Mouse (Mus musculus): Measurements from ENCODE around the gene Tmub1. TPM values are rescaled to one million over a fixed set of nuclear protein-coding genes. Genes with fewer than 3 reads are reported as not detected.
A peak's percentile ranks its signal among the peaks of the same experiment; 100 is the strongest.

Tmub1 gene
- polyA plus RNA-seq, 1 experiment from 2014 or later, result 24.7 TPM

DNA sequence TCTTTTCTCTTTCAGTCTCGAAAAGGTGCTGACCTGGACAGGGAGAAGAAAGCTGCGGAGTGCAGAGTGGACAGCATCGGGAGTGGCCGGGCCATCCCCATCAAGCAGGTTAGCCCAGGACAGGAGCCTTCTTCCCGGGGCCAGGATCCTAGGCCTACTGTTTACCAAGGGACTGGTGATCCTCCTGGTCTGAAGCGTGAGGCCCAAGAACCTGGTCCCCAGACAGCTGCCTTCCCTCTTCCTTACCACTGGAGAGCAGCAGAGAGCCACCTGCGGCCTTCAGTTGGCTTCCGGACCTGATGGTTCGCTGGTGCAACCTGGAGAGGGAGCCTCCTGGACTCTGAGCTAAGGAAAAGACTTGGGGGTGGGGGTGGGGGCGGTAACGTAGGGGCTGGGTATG is 35.7 kb upstream of the Tmub1 start:
- ATAC-seq (replicated peaks; ENCODE audit: insufficient number of reproducible peaks, low FRiP score, low TSS enrichment, low read depth) (no peak), DNase-seq (ENCODE audit: low spot score) (peak; percentile 88)
- 15% methylated on average over 10 of the region's 11 CpGs for WGBS
- no peak overlapping the region for H3K9ac ChIP-seq (replicated peaks; ENCODE audit: low read length)
- no peak overlapping the region for H3K27ac ChIP-seq (replicated peaks; ENCODE audit: low read depth, low read length)
- no peaks in the 10 kb centered on the region for H3K27me3 ChIP-seq (ENCODE audit: control insufficient read depth, insufficient read depth, low read length)
- H3K36me3 ChIP-seq (replicated peaks; ENCODE audit: control insufficient read depth, insufficient read depth, low read depth, low read length), result peaks cover 8% of the 10 kb centered on the region
- no peaks in the 10 kb centered on the region for H3K9me3 ChIP-seq (replicated peaks; ENCODE audit: control insufficient read depth, low read length)
- no peak overlapping the region for H3K4me2 ChIP-seq (ENCODE audit: low read depth, low read length)
- no peak overlapping the region for H3K4me3 ChIP-seq (ENCODE audit: low read depth, low read length)
- peaks cover 12% of the 10 kb centered on the region for H3K4me1 ChIP-seq (ENCODE audit: control insufficient read depth, insufficient read depth, low read length)

DNA sequence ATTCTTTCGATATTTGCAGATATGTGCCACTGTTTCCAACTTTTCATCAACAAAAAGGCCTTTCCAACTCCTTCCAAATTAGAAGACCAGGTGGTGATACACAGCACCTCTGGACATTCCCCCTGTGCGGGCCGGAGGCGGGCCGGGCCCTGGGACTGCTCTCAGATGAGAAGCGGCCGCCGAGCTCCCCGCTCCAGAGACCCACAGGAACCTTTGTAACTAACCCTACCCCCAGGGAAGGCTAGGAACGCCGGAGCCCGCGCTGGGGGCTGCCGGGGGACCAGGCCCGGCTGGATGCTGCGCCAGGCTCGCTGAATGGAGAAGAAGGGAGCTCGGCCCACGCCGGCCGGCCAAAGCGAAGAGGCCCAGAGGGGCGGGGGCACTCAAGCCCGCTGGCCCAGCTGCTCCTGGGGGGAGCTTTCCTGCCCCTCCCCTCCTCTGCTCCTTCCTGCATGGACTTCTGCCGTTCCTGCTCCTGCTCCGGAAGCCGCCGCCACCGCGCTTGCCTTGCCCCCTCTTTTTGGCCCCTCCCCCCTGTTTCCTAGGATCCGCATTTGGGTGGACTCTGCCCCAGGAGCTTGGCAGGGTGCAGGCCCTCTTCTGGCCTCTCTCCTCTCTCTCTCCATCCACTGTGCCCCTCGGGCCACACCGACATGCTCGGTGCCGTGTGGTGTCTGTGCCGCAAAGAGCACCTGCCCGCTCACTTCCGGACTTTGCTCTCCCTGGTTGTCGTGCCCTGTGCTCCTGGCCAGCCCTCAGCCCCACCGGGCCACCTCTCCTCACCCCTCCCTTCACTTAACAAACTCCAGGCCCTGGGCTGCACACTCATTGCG is 34.8 kb upstream of the Tmub1 start:
- Histone ChIP-seq H3K4me3 (ENCODE audit: low read depth, low read length) (no peak overlapping the region), H3K4me2 (ENCODE audit: low read depth, low read length) (no peak overlapping the region), H3K36me3 (replicated peaks; ENCODE audit: control insufficient read depth, insufficient read depth, low read depth, low read length) (peaks cover 13% of the 10 kb centered on the region), H3K9ac (replicated peaks; ENCODE audit: low read length) (peak overlapping the region; percentile 10; the same call in 1 of the 2 replicates), H3K4me1 (ENCODE audit: control insufficient read depth, insufficient read depth, low read length) (peaks cover 12% of the 10 kb centered on the region), H3K9me3 (replicated peaks; ENCODE audit: control insufficient read depth, low read length) (no peaks in the 10 kb centered on the region), H3K27me3 (ENCODE audit: control insufficient read depth, insufficient read depth, low read length) (no peaks in the 10 kb centered on the region), H3K27ac (replicated peaks; ENCODE audit: low read depth, low read length) (no peak overlapping the region)
- DNase-seq (ENCODE audit: low spot score) (peak; percentile 40), ATAC-seq (replicated peaks; ENCODE audit: insufficient number of reproducible peaks, low FRiP score, low TSS enrichment, low read depth) (0 out of 2 replicates have a peak, but pooled peaks have one; percentile 4)
- 30% methylated on average over 41 of the region's 41 CpGs for WGBS

DNA sequence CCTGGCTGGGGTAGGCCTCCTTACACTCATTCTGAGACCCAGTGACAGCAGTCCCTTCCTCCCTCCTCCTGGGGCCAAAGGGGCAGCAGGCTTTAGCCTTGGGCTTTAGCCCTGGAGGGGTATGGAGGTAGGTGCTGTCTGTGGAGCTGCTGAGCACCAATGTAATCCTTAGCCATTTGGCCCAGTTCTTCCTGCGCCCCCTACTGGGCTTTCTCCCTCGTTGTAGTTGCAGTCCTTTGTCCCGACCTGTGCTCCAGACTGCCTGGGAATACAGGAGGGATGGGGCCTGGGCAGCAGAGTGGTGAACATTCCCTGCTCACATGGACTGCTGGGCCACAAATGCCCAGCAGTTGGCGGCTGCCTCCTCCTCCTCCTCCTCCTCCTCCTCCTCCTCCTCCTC is 34.0 kb upstream of the Tmub1 start:
- Histone ChIP-seq H3K4me2 (ENCODE audit: low read depth, low read length) (no peak overlapping the region), H3K27me3 (ENCODE audit: control insufficient read depth, insufficient read depth, low read length) (no peaks in the 10 kb centered on the region), H3K4me3 (ENCODE audit: low read depth, low read length) (no peak overlapping the region), H3K36me3 (replicated peaks; ENCODE audit: control insufficient read depth, insufficient read depth, low read depth, low read length) (peaks cover 13% of the 10 kb centered on the region), H3K9ac (replicated peaks; ENCODE audit: low read length) (no peak overlapping the region), H3K4me1 (ENCODE audit: control insufficient read depth, insufficient read depth, low read length) (peaks cover 12% of the 10 kb centered on the region), H3K27ac (replicated peaks; ENCODE audit: low read depth, low read length) (no peak overlapping the region), H3K9me3 (replicated peaks; ENCODE audit: control insufficient read depth, low read length) (no peaks in the 10 kb centered on the region)
- WGBS, result 0% methylated on average over 3 of the region's 4 CpGs
- DNase-seq (ENCODE audit: low spot score), result peak; percentile 88
- ATAC-seq (replicated peaks; ENCODE audit: insufficient number of reproducible peaks, low FRiP score, low TSS enrichment, low read depth), result peak; percentile 19

DNA sequence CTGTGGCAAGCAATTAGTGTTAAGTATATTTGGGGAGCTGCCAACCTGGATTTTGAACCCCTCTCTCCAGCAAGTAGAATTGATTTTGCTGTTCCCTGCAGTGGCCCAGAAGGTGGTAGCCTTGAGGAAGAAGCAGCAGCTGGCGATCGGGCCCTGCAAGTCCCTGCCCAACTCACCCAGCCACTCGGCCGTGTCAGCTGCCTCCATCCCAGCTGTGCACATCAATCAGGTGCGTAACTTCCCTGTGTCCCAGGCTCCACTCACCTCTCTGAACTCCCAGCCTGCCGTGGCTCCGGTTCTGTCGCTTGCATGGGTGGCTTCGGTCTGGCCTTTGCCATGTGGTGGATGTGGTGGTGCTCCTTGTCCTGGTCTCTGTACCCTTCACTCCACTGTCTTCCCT is 30.3 kb upstream of the Tmub1 start:
- Histone ChIP-seq H3K9ac (replicated peaks; ENCODE audit: low read length) (no peak overlapping the region), H3K4me3 (ENCODE audit: low read depth, low read length) (no peak overlapping the region), H3K27me3 (ENCODE audit: control insufficient read depth, insufficient read depth, low read length) (peaks cover 5% of the 10 kb centered on the region; the same call in 1 of the 2 replicates), H3K36me3 (replicated peaks; ENCODE audit: control insufficient read depth, insufficient read depth, low read depth, low read length) (peaks cover 9% of the 10 kb centered on the region), H3K4me1 (ENCODE audit: control insufficient read depth, insufficient read depth, low read length) (peaks cover 29% of the 10 kb centered on the region), H3K9me3 (replicated peaks; ENCODE audit: control insufficient read depth, low read length) (no peaks in the 10 kb centered on the region), H3K27ac (replicated peaks; ENCODE audit: low read depth, low read length) (no peak overlapping the region), H3K4me2 (ENCODE audit: low read depth, low read length) (no peak overlapping the region)
- WGBS, result 89% methylated on average over 9 of the region's 9 CpGs
- DNase-seq (ENCODE audit: low spot score), result no peak
- ATAC-seq (replicated peaks; ENCODE audit: insufficient number of reproducible peaks, low FRiP score, low TSS enrichment, low read depth), result no peak

DNA sequence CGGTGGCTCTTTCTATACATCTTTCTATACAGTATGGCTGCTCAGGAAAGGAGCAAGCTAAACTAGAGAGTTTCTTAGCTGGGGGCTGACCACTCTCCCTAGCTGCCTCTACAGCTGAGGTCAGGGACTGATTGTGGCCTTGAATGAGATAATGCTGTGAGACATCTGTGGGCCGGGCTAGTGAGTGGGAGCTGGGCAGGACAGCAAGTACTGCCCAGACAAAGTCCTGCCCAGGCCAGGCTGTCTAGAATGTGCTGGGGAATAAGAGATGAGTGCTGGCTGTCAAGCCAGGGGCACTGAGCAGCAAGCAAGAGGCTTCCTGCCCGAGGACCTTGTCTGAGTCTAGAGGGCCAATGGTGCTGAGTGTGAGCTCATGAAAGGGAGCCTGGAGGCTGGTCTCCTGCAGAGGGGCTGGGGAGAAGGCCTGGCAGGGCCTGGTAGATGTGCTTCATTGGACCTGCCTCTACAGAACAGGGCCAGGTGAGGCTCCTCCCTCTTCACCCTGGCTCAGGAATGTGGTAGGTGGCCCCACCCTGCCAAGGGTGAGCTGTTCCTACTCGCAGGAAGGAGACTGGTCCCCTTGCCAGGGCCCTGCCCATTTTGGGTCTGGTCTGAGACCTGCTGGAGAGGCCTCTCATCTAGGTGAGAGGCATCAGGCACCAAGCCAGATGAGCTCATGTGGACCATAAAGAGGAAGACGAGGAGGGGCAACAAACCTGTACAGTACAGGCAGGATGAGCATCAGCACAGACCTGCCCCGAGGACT is 28.0 kb upstream of the Tmub1 start:
- Histone ChIP-seq H3K27ac (replicated peaks; ENCODE audit: low read depth, low read length) (no peak overlapping the region), H3K36me3 (replicated peaks; ENCODE audit: control insufficient read depth, insufficient read depth, low read depth, low read length) (peaks cover 9% of the 10 kb centered on the region), H3K4me1 (ENCODE audit: control insufficient read depth, insufficient read depth, low read length) (peaks cover 20% of the 10 kb centered on the region), H3K4me2 (ENCODE audit: low read depth, low read length) (peak overlapping the region; percentile 89; the same call in 1 of the 2 replicates), H3K9ac (replicated peaks; ENCODE audit: low read length) (no peak overlapping the region; the same call in 1 of the 2 replicates), H3K9me3 (replicated peaks; ENCODE audit: control insufficient read depth, low read length) (no peaks in the 10 kb centered on the region), H3K27me3 (ENCODE audit: control insufficient read depth, insufficient read depth, low read length) (peaks cover 5% of the 10 kb centered on the region; the same call in 1 of the 2 replicates), H3K4me3 (ENCODE audit: low read depth, low read length) (peak overlapping the region; percentile 48; the same call in 1 of the 2 replicates)
- DNase-seq (ENCODE audit: low spot score) (no peak), ATAC-seq (replicated peaks; ENCODE audit: insufficient number of reproducible peaks, low FRiP score, low TSS enrichment, low read depth) (no peak)
- 64% methylated on average over 6 of the region's 6 CpGs for WGBS

DNA sequence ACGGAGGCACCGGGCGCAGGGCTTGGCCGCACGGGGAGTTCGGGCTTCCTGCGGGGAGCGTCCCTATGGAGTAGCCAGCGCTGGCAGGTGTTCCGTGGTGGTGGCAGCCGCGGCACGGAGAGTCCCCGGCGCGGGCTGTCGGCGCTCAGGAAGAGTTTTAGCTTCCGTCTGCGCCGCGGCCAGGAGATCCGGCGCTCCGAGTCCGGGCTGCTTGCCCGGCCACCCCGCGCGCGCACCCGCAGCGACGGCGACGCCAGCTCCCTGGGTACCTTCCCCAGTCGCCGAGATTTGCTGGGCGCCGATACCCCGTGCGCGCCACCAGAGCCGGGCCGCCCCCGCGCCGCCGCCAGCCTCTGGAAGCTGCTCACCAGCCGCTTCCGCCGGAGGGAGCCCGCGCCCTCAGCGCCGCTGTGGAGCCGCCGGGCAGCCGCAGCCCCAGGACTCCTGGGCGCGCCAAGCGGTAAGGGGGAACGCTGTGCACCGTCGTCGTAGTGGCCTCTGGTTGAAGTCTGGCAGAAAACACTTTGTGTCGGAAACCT is 27.1 kb upstream of the Tmub1 start:
- Histone ChIP-seq H3K4me3 (ENCODE audit: low read depth, low read length) (peak overlapping the region; percentile 48), H3K27ac (replicated peaks; ENCODE audit: low read depth, low read length) (no peak overlapping the region; the same call in 1 of the 2 replicates), H3K4me2 (ENCODE audit: low read depth, low read length) (peak overlapping the region; percentile 89), H3K9ac (replicated peaks; ENCODE audit: low read length) (peak overlapping the region; percentile 61), H3K27me3 (ENCODE audit: control insufficient read depth, insufficient read depth, low read length) (peaks cover 5% of the 10 kb centered on the region; the same call in 1 of the 2 replicates), H3K36me3 (replicated peaks; ENCODE audit: control insufficient read depth, insufficient read depth, low read depth, low read length) (peaks cover 9% of the 10 kb centered on the region), H3K9me3 (replicated peaks; ENCODE audit: control insufficient read depth, low read length) (no peaks in the 10 kb centered on the region), H3K4me1 (ENCODE audit: control insufficient read depth, insufficient read depth, low read length) (peaks cover 20% of the 10 kb centered on the region)
- WGBS, result under 1% methylated on average over 67 of the region's 67 CpGs
- peak; percentile 63 for DNase-seq (ENCODE audit: low spot score)
- ATAC-seq (replicated peaks; ENCODE audit: insufficient number of reproducible peaks, low FRiP score, low TSS enrichment, low read depth), result no peak

DNA sequence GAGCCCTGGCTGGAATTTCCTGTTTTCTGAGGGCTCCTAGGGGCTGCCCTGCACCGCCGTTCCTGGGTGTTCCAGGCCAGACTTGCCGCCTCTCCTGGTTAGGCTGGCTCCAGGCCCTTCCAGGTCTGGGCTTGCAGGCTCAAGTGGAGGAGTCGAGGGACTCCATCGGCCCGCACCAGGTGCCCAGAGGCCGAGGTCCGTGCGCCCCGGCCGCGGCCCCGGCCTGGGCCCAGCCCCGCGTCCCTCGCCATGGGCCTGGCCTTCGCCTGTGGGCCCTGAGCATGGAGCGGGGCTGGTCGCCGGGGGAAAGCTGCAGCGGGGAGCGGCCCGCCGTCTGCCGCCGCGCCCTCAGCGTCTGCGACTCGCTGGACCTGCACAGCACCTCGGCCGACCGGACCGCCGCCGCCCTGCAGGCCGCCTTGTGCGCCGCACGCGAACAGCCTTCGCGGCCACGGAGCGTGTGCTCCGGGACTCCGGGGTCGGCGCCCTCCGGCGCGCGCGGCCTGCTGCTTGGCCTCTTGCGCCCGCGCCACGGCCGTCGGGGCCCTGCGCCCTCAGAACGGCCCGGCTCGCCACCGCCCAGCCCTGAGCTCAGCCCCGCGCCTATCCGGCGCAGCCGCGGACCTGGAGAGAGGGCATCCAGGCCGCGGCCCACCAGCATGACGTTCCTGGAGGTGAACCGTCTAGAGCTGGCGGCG is 26.5 kb upstream of the Tmub1 start:
- H3K9me3 ChIP-seq (replicated peaks; ENCODE audit: control insufficient read depth, low read length), result no peaks in the 10 kb centered on the region
- peaks cover 9% of the 10 kb centered on the region for H3K36me3 ChIP-seq (replicated peaks; ENCODE audit: control insufficient read depth, insufficient read depth, low read depth, low read length)
- H3K4me2 ChIP-seq (ENCODE audit: low read depth, low read length), result peak overlapping the region; percentile 89
- peaks cover 5% of the 10 kb centered on the region; the same call in 1 of the 2 replicates for H3K27me3 ChIP-seq (ENCODE audit: control insufficient read depth, insufficient read depth, low read length)
- under 1% methylated on average over 74 of the region's 77 CpGs for WGBS
- peak overlapping the region; percentile 62 for H3K27ac ChIP-seq (replicated peaks; ENCODE audit: low read depth, low read length)
- ATAC-seq (replicated peaks; ENCODE audit: insufficient number of reproducible peaks, low FRiP score, low TSS enrichment, low read depth), result no peak; the same call in 1 of the 2 replicates
- peak; percentile 62 for DNase-seq (ENCODE audit: low spot score)
- H3K9ac ChIP-seq (replicated peaks; ENCODE audit: low read length), result peak overlapping the region; percentile 61
- peaks cover 20% of the 10 kb centered on the region for H3K4me1 ChIP-seq (ENCODE audit: control insufficient read depth, insufficient read depth, low read length)
- H3K4me3 ChIP-seq (ENCODE audit: low read depth, low read length), result peak overlapping the region; percentile 48
